Mouse (Mus musculus): ENCODE measurements at regions not wholly inside any gene's neighbourhood (a gene's known extent, or its start where the extent isn't known, plus 50 kb on each side); places are given as distances from the start of the nearest gene placed in this dataset.

DNA sequence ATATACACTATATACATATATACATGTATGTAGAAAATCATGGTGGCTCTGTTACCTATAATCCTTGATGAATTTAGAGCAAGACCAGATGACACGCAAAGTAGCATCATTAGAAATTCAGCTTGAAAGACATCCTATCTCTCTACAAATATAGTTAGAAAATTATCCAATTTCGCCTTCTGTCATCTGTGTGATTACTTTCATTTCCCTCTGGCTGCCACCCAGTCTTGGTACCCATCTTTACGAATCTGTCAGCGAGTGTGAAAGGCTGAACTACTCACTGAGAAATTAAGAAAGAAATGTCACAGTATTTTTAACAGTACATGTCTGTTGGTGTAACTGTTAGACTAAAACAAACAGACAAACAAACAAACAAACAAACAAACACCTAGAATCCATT is 67.8 kb upstream of the Gm14444 start:
- Histone ChIP-seq H3K9me3 (no peaks in the 10 kb centered on the region), H3K4me2 (replicated peaks) (no peak overlapping the region), H3K9ac (no peak overlapping the region), H3K27ac (no peak overlapping the region), H3K4me1 (no peaks in the 10 kb centered on the region), H3K27me3 (replicated peaks) (no peaks in the 10 kb centered on the region), H3K4me3 (no peak overlapping the region), H3K36me3 (no peaks in the 10 kb centered on the region)
- WGBS, result 88% methylated on average over 4 of the region's 4 CpGs
- no peak for ATAC-seq (ENCODE audit: low FRiP score, low read depth)

DNA sequence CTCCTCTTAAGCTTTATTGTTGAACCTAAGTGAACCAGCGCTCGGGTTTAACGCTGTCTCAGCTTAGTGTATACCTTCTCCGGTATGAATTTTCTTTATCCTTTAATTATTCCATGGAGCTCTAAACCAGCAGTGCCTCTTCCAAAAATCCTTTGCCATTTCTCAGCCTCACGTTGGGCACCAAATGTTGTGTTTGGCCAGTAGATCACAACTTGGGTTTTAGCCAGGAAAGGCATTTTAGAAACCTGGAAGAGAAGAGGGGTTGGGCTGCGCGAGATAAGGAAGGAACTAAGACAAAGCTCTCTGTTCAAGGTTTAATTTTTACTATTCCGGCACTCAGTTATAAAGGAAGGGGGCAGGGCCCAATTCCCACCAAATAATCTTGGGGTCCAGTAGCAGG is 61.9 kb upstream of the Gm14444 start:
- Histone ChIP-seq H3K27me3 (replicated peaks) (no peaks in the 10 kb centered on the region), H3K4me3 (no peak overlapping the region), H3K9me3 (no peaks in the 10 kb centered on the region), H3K4me2 (replicated peaks) (no peak overlapping the region), H3K36me3 (no peaks in the 10 kb centered on the region), H3K4me1 (no peaks in the 10 kb centered on the region), H3K9ac (no peak overlapping the region), H3K27ac (no peak overlapping the region)
- ATAC-seq (ENCODE audit: low FRiP score, low read depth), result no peak
- WGBS, result 90% methylated on average over 8 of the region's 8 CpGs

All from neural tube, embryonic 12.5 days (tissue).